9 mouse cellular contexts compared by ENCODE assay signal in the genomic region with DNA sequence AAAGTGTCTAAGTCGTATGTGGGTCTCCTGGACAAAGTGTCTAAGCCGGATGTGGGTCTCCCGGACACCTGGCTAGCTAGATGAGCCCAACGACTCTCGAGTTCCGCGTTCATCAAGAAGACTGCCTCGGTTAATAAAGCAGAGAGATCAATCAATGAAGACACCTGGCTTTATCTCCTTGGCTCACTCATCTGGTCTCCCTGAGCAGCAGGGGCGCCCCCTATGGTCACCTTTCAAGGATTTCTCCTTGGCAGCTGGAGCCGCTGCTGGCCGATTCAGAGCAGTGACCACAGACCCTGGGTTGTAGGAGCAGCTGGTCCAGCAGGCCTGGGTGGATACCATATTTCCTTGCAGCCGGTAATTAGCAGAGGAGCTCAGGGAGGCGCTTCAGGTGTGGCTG. TPM values are rescaled to one million over a fixed set of nuclear protein-coding genes. Genes with fewer than 3 reads are reported as not detected.
A peak's percentile ranks its signal among the peaks of the same experiment; 100 is the strongest.
DNase-seq lines count a peak whose midpoint lies in the region; ATAC-seq and TF ChIP-seq lines count a peak whose summit lies in the region.
"Had no signal": no experiment of that assay in that cellular context is flagged by ENCODE, and none has a peak within 500 bp of the region (broad histone marks: within the 10 kb centered on the region; RNA-seq: fewer than 3 reads in every experiment).

No protein-coding gene starts in this region.

- H3K27ac ChIP-seq in heart, embryonic 11.5 days (ENCODE audit: low read depth, low read length): peak overlapping the region; percentile 54
- no peak overlapping the region for H3K27ac ChIP-seq in hindbrain, embryonic 13.5 days
- H3K27ac ChIP-seq in midbrain, embryonic 12.5 days (replicated peaks): no peak overlapping the region

- peak overlapping the region; percentile 63; the same call in 1 of the 2 replicates for H3K4me3 ChIP-seq in heart, embryonic 11.5 days (ENCODE audit: low read depth, low read length)
- peak overlapping the region; percentile 58; the same call in 1 of the 2 replicates for H3K4me3 ChIP-seq in hindbrain, embryonic 13.5 days
- peak overlapping the region; percentile 63; the same call in 1 of the 2 replicates for H3K4me3 ChIP-seq in midbrain, embryonic 12.5 days

- DNase-seq in heart, postnatal 36 days: no peak
- peak; percentile 50 for DNase-seq in brain, embryonic 14.5 days (ENCODE audit: low read depth)
- no peak for DNase-seq in frontal cortex, postnatal 14 days (ENCODE audit: low spot score in 2 of 2)
- no peak for DNase-seq in spleen, postnatal 36 days (ENCODE audit: low spot score in 2 of 2)
- DNase-seq in MN1 (ENCODE audit: low spot score): no peak

- peaks cover 56% of the 10 kb centered on the region for H3K27me3 ChIP-seq in heart, embryonic 11.5 days (ENCODE audit: control insufficient read depth, insufficient read depth, low read length)
- peaks cover 79% of the 10 kb centered on the region for H3K27me3 ChIP-seq in hindbrain, embryonic 13.5 days
- H3K27me3 ChIP-seq in midbrain, embryonic 12.5 days: peaks cover 69% of the 10 kb centered on the region

- no peak overlapping the region for H3K9ac ChIP-seq in heart, embryonic 11.5 days (ENCODE audit: low read depth, low read length)
- H3K9ac ChIP-seq in hindbrain, embryonic 13.5 days: no peak overlapping the region
- H3K9ac ChIP-seq in midbrain, embryonic 12.5 days (replicated peaks): peak overlapping the region; percentile 72; the same call in 1 of the 2 replicates

- no peak for ATAC-seq in heart, embryonic 11.5 days (replicated peaks; ENCODE audit: insufficient number of reproducible peaks, low FRiP score, low TSS enrichment)
- no peak for ATAC-seq in hindbrain, embryonic 13.5 days (ENCODE audit: low FRiP score)
- ATAC-seq in midbrain, embryonic 12.5 days (ENCODE audit: low FRiP score, low read depth): no peak

- H3K9me3 ChIP-seq in heart, embryonic 11.5 days (replicated peaks; ENCODE audit: control insufficient read depth, low read length): no peaks in the 10 kb centered on the region
- H3K9me3 ChIP-seq in hindbrain, embryonic 13.5 days: no peaks in the 10 kb centered on the region
- H3K9me3 ChIP-seq in midbrain, embryonic 12.5 days: no peaks in the 10 kb centered on the region

- peak overlapping the region; percentile 99 for H3K4me2 ChIP-seq in heart, embryonic 11.5 days
- H3K4me2 ChIP-seq in hindbrain, embryonic 13.5 days: no peak overlapping the region; the same call in 1 of the 2 replicates
- peak overlapping the region; percentile 99 for H3K4me2 ChIP-seq in midbrain, embryonic 12.5 days (replicated peaks)

- 20% methylated on average over 13 of the region's 13 CpGs for WGBS in heart, embryonic 11.5 days (ENCODE audit: insufficient replicate concordance)
- 19% methylated on average over 13 of the region's 13 CpGs for WGBS in hindbrain, embryonic 13.5 days
- WGBS in midbrain, embryonic 12.5 days: 27% methylated on average over 13 of the region's 13 CpGs

- H3K36me3 ChIP-seq in heart, embryonic 11.5 days (ENCODE audit: control insufficient read depth, insufficient read depth, low read length): no peaks in the 10 kb centered on the region
- no peaks in the 10 kb centered on the region for H3K36me3 ChIP-seq in hindbrain, embryonic 13.5 days
- no peaks in the 10 kb centered on the region for H3K36me3 ChIP-seq in midbrain, embryonic 12.5 days

- H3K4me1 ChIP-seq in heart, embryonic 11.5 days (ENCODE audit: control insufficient read depth, insufficient read depth, low read length): peaks cover 9% of the 10 kb centered on the region
- peaks cover 20% of the 10 kb centered on the region for H3K4me1 ChIP-seq in hindbrain, embryonic 13.5 days (replicated peaks)
- peaks cover 15% of the 10 kb centered on the region for H3K4me1 ChIP-seq in midbrain, embryonic 12.5 days

- no peak for TF ChIP-seq POLR2A in brain, embryonic 14.5 days (IDR thresholded peaks at IDR 0.05; ENCODE audit: borderline replicate concordance, extremely low read depth, insufficient read depth, insufficient read length, poor library complexity, severe bottlenecking)

- peak; percentile 49; the same call in 1 of the 2 replicates for TF ChIP-seq CTCF in brain, embryonic 14.5 days (IDR thresholded peaks at IDR 0.05; ENCODE audit: borderline replicate concordance, extremely low read depth, insufficient read depth, insufficient read length)

- intact Hi-C loops in heart, postnatal 36 days (cut with DNase I): no loop called here

RNA-seq across cellular contexts. Expression of gene Slc16a8, which starts 7.8 kb away (rescaled TPM):
- polyA plus RNA-seq in heart, embryonic 11.5 days (2014; fragmentation: Nextera tagmentation; extraction: Ambion mirVana): 0.17 TPM in 1 of 2 replicates, not detected in the other
- total RNA-seq in heart, postnatal 36 days (2021): under 1 TPM; 0.53 to 0.62 TPM
- polyA plus RNA-seq in brain, embryonic 14.5 days (2012; rRNA removed): 0.37 and 0.50 TPM in 2 replicates
- 0.54 and 0.86 TPM in 2 replicates for polyA plus RNA-seq in hindbrain, embryonic 13.5 days (2015; fragmentation: Nextera tagmentation; extraction: Ambion mirVana)
- 0.24 and 0.50 TPM in 2 replicates for polyA plus RNA-seq in midbrain, embryonic 12.5 days (2016; fragmentation: Nextera tagmentation; extraction: Ambion mirVana)
- total RNA-seq: hematopoietic stem cell, adult 5-6 weeks had no signal

RNA-seq across cellular contexts. Expression of gene Baiap2l2, which starts 23.0 kb away (rescaled TPM):
- polyA plus RNA-seq in heart, embryonic 11.5 days (2014; fragmentation: Nextera tagmentation; extraction: Ambion mirVana): 11.1 and 14.0 TPM in 2 replicates
- under 1 TPM in 1 of 2 experiments, not detected in 1; 0.50 TPM for total RNA-seq in heart, postnatal 36 days (2021)
- polyA plus RNA-seq in brain, embryonic 14.5 days (2012; rRNA removed): 1.8 and 2.9 TPM in 2 replicates
- 1.7 and 2.8 TPM in 2 replicates for polyA plus RNA-seq in hindbrain, embryonic 13.5 days (2015; fragmentation: Nextera tagmentation; extraction: Ambion mirVana)
- 0.72 and 2.4 TPM in 2 replicates for polyA plus RNA-seq in midbrain, embryonic 12.5 days (2016; fragmentation: Nextera tagmentation; extraction: Ambion mirVana)

RNA-seq across cellular contexts. Expression of gene Gm49486, which starts 33.2 kb away (rescaled TPM):
- 0.59 and 0.64 TPM in 2 replicates for polyA plus RNA-seq in heart, embryonic 11.5 days (2014; fragmentation: Nextera tagmentation; extraction: Ambion mirVana)
- total RNA-seq in heart, postnatal 36 days (2021): under 1 TPM; 0.89 to 0.95 TPM
- polyA plus RNA-seq in brain, embryonic 14.5 days (2012; rRNA removed): 1.9 and 2.5 TPM in 2 replicates
- polyA plus RNA-seq in hindbrain, embryonic 13.5 days (2015; fragmentation: Nextera tagmentation; extraction: Ambion mirVana): 1.6 and 2.0 TPM in 2 replicates
- polyA plus RNA-seq in midbrain, embryonic 12.5 days (2016; fragmentation: Nextera tagmentation; extraction: Ambion mirVana): 0.72 and 0.80 TPM in 2 replicates
- total RNA-seq: hematopoietic stem cell, adult 5-6 weeks had no signal

RNA-seq across cellular contexts. Expression of gene Pick1, which starts 33.4 kb away (rescaled TPM):
- 17.6 and 19.3 TPM in 2 replicates for polyA plus RNA-seq in heart, embryonic 11.5 days (2014; fragmentation: Nextera tagmentation; extraction: Ambion mirVana)
- total RNA-seq in heart, postnatal 36 days (2021): 10 to 100 TPM; 22.4 to 24.1 TPM
- 102 and 109 TPM in 2 replicates for polyA plus RNA-seq in brain, embryonic 14.5 days (2012; rRNA removed)
- 83.8 and 90.6 TPM in 2 replicates for polyA plus RNA-seq in hindbrain, embryonic 13.5 days (2015; fragmentation: Nextera tagmentation; extraction: Ambion mirVana)
- 60.5 and 67.8 TPM in 2 replicates for polyA plus RNA-seq in midbrain, embryonic 12.5 days (2016; fragmentation: Nextera tagmentation; extraction: Ambion mirVana)
